Mouse (Mus musculus) left cerebral cortex, adult 8-10 months (tissue): ENCODE data around the gene Scgb1a1. TPM values are rescaled to one million over a fixed set of nuclear protein-coding genes. Genes with fewer than 3 reads are reported as not detected.
"Not testable (repeated sequence)": the region's sequence is repeated elsewhere in the genome, so short reads cannot be mapped to it uniquely, and the experiment has no call there.

ENCODE experiments used
- DNase-seq, 2 experiments: peaks; one replicate each; pipeline ENCODE4 v3.0.0; 2022; ENCODE audit warnings: low spot score in 2 of 2
- total RNA-seq, 4 experiments: library from RNA; stranded (reverse); gene quantifications; 2 replicates each; pipeline ENCODE4 v1.2.4; 2022

Gene Scgb1a1
- total RNA-seq, 4 experiments from 2014 or later = not detected

- no peak for DNase-seq
Measured at GRCm38 (mm10) chr19:9067292-9067691, 20.5 kb downstream of the Scgb1a1 start.

GRCm38 (mm10) chr19:9065621-9066561, 21.9 kb downstream of the Scgb1a1 start:
- peak; percentile 10 to 53 for DNase-seq

DNA sequence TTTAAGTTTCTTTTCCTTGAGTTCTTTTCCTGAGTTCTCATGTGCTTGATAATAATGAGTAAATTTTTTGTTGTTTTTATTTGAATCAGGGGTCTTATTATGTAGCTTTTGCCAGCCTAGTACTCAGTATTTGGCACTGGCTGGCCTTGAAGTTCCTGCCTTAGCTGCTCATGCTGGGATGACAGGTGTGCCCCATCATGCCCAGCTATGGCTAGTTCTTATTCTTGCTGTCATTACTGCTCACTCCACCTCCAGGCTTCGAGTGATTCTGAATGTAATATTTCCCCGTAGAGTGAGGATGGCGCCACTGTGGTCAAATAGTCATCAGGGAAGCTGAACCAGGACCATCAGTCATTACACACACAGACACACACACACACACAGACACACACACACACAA, 23.9 kb downstream of the Scgb1a1 start:
- no peak for DNase-seq

DNA sequence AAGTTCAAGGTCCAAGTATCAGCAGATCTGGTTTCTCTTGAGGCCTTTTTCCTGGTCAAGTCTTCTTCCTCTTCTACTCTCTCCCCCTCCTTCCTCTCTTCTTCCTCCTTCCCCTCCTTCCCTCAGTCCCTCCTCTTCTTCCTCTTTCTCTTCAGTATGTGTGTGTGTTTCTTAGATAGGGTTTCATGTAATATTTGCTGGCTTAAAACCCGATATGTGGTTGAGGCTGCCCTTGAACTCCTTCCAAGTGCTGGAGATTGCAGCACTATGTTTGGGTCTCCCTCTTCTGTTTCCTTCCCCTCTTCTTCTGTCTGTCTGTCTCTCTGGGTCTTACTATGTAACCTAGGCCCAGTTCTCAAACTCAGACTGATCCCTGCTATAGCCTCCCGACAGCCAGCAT, 24.9 kb downstream of the Scgb1a1 start:
- DNase-seq = no peak

DNA sequence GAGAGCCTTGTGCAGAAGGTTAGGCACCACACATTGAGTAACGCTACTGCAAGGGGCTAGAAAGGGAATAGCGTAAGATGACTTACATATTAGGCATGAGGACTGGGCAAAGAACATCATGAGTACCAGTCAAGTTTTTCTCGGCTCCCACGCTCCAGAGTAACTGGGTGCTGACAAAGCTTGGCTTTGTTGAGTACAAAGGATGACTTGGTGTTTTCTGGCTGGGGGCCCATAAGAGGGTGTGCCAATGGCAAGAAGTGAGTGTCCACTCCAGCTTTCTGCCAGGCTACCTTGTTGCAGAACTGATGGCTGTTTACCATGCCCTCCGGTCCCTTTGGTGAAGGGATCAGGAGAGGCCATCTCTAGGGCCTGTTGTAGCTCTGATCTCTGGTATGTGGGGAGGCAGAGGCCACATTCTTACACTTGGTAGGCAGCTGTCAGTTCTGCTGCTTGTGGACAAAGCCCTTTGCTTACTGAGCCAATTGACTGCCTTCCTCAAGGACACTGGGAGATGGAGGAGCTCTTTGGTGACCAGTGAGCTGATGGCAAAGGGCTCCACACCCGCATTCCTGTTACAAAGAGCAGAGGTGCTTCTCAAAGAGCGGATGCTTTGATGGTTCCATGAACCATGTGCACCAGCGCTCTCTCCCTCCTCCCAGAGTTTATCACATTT, 26.4 kb downstream of the Scgb1a1 start:
- DNase-seq = no peak

DNA sequence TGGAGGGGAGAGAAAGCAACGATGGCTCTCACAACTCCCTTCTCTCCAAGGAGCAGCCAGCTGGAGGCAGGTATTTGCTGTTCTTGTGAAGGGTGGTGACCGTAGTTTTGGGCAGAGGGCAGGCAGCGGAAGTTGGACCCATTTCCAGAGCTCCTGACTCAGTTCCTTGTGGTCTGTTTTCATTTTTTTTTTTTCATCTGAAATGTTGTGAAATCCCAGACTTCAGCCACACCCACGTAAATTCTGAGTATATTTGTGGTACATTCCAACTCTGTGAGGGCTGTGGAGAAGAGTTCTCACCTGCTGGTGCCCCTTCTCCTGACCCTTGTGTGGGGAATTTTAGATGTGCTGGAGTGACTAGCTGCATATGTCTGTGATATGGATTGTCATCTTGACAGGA, 27.7 kb downstream of the Scgb1a1 start:
- no peak for DNase-seq

DNA sequence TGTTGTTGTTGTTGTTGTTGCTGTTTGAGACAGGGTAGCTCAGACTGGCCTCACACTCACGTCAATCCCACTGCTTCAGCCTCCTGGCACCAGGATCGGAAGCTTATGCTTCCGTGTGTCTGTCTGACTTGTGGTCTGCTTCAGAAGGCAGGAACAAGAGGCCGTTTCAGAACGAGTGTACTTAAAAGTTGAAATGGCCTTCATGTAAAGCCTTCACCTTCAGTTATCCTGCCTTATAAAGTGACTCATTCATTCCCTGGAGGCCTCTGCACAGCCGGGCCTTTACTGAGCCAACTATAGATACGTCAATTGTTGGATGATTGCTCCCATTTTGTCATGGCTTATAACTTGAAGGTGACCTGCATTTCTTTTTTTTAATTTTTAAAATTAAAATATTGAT, 28.4 kb downstream of the Scgb1a1 start:
- no peak for DNase-seq

- no peak for DNase-seq
Measured at GRCm38 (mm10) chr19:9058944-9059343, 28.8 kb downstream of the Scgb1a1 start.

- no peak for DNase-seq
Measured at GRCm38 (mm10) chr19:9058331-9058884, 29.4 kb downstream of the Scgb1a1 start.

GRCm38 (mm10) chr19:9057679-9058078, 30.1 kb downstream of the Scgb1a1 start:
- no peak for DNase-seq

DNA sequence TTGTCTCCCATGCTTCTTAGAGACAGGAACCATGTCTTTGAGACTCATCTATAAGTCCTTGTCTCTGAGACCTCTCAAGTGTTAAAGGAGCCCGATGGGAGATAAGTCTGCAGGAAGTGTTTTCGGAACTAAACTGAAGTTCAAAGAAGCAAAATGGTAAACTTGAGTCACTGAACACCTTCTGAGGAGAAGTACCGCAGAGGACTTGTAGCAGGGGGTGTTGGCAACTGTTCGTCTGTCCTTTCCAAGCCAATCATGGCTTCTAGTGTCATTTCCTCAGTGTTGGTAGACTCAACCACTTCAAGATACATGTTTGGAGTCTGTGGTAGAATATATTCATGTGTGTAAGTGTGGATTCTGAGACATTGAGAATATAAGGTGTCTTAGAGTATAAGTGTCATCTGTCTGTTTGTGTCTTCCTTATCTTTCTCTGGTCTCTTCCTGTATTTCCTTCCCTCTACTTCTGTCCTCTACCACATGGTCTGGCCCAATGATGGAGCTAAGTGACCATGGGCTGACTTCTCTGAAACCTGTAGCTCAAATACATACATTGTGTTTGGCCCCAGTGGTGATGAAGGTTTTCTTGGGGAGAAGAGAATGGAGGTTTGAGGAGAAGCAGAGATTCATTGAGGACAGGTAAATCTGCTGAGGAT, 31.9 kb downstream of the Scgb1a1 start:
- no peak for DNase-seq

DNA sequence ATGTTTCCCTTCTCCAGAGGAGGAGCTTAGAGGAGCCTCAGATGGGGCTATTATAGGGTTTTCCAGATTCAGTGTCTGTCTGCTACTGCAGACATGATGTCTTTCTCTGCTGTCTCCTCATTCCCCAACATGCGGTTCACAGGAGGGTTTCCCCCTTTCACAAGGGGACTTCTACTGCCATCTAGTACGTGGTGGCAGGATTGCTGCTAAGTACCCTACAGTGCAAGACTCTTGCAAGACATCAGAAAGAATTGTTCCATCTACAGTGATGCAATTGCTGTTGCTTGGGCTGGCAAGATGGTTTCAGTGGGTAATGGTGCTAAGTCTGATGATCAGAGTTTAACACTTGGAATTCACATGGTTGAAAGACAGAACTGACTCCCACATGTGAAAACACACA, 32.6 kb downstream of the Scgb1a1 start:
- no peak for DNase-seq

DNA sequence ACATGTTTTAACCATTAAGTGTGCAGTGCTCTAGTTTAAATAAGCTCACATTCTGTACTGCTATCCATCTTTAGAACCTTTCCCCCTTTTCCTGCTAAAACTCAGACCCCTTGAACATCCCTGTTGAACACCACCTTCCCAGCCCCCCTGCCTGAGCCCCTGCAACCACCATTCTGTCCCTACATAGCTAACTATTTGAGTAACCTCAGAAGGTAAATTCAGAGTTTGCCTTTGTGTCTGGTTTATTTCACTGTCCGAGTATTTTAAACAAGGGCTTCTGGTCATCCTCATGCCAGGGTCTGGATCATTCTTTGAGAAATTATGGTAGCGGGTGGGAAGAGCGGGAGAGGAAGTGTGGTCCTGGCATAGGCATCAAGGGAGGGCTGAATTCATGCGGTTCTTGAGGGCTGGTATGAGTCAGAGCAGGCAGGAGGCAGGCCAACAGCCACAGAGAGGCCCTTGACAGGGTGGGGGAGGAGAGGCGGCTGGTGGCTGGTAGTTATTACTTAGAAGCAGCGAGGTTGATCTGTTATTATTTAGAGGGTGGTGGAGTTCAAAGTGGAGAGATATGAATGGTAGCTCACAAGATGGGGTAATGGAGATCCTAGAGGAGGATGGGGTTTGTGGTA, 34.8 kb downstream of the Scgb1a1 start:
- no peak for DNase-seq

DNA sequence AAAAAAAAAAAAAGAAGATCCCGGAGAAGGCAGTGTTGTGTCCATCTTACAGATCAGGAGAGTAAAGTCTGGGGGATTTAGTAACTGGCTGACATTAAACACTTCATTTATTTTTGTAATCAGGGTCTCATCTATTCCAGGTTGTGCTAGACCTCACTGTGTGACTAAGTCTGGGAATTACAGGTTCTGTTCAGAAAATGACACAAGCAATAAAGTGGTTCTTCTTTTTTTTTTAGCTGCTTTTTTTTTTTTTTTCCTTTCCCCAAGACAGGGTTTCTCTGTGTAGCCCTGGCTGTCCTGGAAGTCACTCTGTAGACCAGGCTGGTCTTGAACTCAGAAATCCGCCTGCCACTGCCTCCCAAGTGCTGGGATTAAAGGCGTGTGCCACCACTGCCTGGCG, 35.8 kb downstream of the Scgb1a1 start:
- not testable (repeated sequence) for DNase-seq

DNA sequence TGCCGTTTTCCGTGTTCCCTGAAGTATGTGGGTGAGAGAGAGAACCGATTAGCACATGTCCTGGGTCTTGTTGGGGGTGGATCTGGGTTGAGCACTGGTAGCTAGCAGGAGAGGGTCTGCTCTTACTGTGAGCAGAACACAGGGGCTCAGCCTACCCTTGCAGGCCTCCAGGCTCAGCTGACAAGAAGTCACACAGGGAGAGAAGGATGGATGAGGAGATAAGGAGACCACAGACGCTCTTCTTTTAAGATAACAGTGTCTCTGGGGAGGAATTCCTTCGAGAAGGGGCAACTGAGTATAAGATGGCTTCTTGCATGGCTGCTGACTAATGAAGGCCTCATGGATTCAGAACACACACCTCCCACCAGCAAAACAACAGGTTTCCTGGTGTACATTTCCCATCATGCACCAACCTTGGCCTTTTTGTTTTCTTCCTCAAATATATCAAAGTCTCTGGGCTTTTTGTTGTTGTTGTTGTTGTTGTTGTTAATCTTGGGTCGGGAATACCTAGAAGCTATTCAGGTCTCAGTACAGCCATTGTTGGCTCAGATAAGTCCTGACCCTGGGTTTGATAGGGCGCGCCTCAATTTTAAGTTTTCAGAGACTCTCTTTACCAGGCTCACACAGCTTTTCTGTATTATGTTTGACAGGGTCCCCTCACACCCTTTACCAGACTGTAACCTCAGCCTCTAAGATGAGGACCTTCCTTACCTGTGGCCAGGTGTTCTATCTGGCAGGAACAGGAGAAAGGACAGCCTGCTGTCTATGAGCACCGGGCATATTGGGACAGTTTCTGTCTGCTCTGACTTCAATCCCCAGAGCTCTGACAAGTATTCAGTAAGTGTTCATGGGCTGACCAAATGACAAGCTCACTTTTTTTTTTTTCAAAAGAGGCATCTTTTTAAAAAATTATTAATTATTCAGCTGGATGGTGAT, 37.2 kb downstream of the Scgb1a1 start:
- no peak for DNase-seq

DNA sequence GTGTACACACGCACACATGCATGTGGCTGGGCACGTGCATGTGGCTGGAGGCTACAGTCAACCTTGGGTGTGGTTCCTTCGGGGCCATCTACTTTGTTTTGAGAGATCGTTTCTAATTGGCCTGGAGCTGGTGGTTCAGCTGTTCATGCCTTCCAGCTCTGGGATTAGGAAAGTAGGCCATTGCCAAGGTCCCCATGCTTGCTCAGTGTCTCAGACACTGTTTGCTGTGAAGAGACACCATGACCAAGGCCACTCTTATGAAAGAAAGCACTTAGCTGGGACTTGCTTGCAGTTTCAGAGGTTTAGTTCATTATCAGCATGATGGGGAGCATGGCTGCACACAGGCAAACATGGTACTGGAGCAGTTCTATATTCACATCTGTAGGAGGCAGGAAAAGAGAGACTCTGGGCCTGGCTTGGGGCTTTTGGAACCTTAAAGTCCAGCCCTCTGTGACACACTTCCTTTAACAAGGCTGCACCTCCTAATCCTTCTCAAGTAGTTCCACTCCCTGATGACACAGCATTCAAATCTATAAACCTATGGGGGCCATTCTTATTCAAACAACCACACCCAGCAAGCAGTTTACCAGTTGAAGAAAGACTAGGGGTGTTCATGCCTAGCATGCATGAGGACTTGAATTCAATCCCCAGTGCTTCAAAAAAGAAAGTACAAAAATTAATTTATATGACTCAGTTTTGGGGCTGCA, 38.6 kb downstream of the Scgb1a1 start:
- DNase-seq = no peak

DNA sequence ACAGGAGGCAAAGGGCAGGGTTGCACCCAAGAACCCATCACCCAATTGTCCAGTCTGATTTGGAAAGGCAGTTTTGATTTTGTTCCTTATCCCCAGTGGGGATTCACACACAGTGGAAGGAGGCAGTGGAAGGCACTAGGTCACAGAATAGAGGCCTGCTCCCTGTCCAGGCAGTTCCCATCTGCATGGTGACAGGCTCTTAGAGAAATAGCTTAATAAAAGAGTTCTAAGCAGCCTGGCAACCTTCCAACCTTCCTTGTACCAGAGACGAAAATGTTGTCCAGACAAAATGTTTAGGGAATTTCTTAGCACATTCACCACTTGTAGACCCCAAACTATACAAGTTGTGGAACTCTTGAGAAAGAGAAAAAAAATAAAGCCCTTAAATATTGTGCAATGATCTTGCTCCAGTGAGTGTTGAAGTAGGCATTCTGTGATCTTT, 39.8 kb downstream of the Scgb1a1 start:
- DNase-seq = no peak

DNA sequence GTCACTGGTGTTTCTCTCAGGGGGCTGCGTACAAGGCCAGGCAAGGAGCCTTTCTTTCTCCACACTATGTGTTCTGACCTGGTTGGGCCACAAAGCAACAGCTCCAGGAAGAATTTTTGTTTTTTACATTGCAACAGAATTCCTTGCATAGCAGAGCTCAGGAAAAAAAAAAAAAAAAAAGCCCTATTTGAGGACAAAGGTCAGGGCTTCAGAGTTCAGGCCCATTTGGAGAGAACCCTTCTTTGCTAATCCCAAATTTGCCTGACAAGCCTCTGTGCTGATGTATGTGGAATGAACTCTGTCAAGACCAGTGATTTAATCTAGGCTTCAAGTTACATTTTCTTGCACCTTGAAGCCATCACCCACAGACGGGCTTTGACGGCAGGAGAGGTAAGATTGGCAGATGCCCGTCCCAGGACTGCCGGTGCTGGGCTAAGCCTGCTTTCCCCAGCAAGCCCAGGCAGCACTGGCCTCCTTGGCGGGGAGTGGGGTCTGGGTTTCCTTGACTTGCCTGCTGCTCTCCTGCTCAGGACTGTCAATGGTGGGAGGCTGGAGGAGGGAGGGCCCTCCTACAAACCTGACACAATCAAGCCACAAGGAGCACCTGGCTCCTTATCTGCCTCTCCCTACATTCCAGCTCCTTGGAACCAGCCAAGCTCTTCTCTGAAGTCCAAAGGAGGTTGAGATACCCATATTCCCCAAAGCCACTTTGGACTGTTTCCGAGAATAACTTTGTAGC, 40.4 kb downstream of the Scgb1a1 start:
- DNase-seq = no peak

- no peak for DNase-seq
Measured at GRCm38 (mm10) chr19:9044291-9044690, 43.5 kb downstream of the Scgb1a1 start.
